Mouse (Mus musculus): Measurements from ENCODE around the gene Sfta2. TPM values are rescaled to one million over a fixed set of nuclear protein-coding genes. Genes with fewer than 3 reads are reported as not detected.

Sfta2 gene
- polyA plus RNA-seq, 1 experiment from 2014 or later = not detected

DNA sequence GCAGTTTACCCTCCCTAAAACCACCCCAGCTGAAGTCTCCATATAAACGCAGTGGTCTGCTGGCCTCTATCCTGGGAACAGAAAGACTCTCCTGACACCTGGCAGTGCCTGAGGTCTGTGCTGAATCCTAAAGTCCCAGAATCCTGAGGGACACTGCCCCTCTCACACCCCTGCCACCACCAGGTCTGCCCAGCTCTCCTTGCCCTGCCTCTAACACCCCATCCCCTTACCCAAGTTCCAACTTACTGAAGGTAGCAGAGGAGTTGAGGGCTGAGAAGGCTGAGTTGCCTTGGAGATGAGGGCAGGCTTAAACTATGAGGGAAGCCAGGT, 96.0 kb downstream of the Sfta2 start:
- no peak for ATAC-seq (ENCODE audit: insufficient number of reproducible peaks, insufficient read depth, low FRiP score, low TSS enrichment, low read depth)
- WGBS = 35% methylated on average over 1 of the region's 1 CpGs
- H3K36me3 ChIP-seq = peaks cover 27% of the 10 kb centered on the region
- peaks cover 39% of the 10 kb centered on the region for H3K4me1 ChIP-seq (replicated peaks)
- H3K27me3 ChIP-seq = peaks cover 47% of the 10 kb centered on the region
- H3K4me2 ChIP-seq = peak overlapping the region; percentile 59
- H3K9ac ChIP-seq (replicated peaks) = peak overlapping the region; percentile 56
- H3K27ac ChIP-seq = peak overlapping the region; percentile 72
- peaks cover 8% of the 10 kb centered on the region; the same call in 1 of the 2 replicates for H3K9me3 ChIP-seq
- peak overlapping the region; percentile 33 for H3K4me3 ChIP-seq (replicated peaks)

DNA sequence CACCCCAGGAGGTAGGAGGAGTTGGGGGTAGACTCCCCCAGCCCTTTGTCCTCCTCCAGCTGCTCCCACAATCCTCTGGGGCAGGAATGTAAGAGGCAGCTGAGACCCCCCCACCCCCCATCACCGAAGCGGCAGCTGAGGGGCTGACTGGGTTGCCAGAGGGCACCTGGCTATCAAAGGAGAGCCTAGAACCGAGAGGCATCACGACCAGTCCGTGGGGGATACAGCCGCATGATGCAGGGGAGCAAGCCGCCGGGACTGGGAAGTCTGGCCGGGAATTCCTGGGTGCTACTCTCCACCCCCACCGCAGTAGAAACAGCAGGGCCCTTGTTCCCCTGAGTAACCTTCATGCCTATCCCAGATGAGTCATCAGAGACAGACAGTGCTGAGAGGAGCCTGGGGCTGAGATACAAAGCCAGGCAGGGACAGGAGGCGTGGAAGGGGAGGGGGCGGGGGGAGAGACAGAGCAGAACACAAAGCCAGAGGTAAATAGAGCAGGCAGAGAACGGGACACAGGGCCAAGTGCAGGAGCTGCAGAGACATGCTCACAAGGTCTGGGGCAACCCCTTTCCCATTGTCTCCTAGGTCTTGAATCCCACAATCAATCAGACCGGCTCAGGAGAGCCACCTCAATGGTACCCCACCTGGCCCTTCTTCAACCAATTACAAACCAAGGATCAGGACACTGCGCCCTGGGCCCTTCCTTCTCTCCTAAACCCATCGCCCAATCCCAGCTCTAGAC, 96.6 kb downstream of the Sfta2 start:
- Histone ChIP-seq H3K4me3 (replicated peaks) (peak overlapping the region; percentile 33), H3K36me3 (peaks cover 22% of the 10 kb centered on the region), H3K4me1 (replicated peaks) (peaks cover 45% of the 10 kb centered on the region), H3K27ac (peak overlapping the region; percentile 72), H3K9me3 (peaks cover 8% of the 10 kb centered on the region; the same call in 1 of the 2 replicates), H3K27me3 (peaks cover 51% of the 10 kb centered on the region), H3K9ac (replicated peaks) (peak overlapping the region; percentile 56), H3K4me2 (peak overlapping the region; percentile 59)
- ATAC-seq (ENCODE audit: insufficient number of reproducible peaks, insufficient read depth, low FRiP score, low TSS enrichment, low read depth) = peak; percentile 17; the same call in 1 of the 2 replicates
- 8% methylated on average over 16 of the region's 16 CpGs for WGBS

DNA sequence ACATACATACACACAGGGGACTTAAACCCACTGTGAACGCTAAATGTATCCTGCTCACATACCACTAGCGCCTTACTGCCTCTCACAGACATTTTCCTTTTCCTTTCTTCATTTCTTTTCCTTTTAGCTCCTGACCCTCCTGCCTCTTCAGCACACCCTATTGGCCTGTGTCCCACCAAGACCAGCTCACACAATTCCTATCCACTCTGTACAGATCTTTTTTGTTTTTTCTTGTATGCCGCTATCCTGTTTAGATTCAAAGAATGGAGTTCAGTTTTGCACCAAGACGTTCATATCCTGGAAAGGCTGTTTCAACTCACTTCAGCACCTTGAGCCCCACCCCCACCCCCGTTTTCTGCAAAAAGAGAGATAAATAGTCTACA, 97.1 kb downstream of the Sfta2 start:
- H3K27ac ChIP-seq = peak overlapping the region; percentile 72; the same call in 1 of the 2 replicates
- H3K9ac ChIP-seq (replicated peaks) = no peak overlapping the region; the same call in 1 of the 2 replicates
- H3K4me3 ChIP-seq (replicated peaks) = peak overlapping the region; percentile 33
- no peak for ATAC-seq (ENCODE audit: insufficient number of reproducible peaks, insufficient read depth, low FRiP score, low TSS enrichment, low read depth)
- H3K4me2 ChIP-seq = peak overlapping the region; percentile 59
- H3K36me3 ChIP-seq = peaks cover 16% of the 10 kb centered on the region
- peaks cover 51% of the 10 kb centered on the region for H3K27me3 ChIP-seq
- peaks cover 8% of the 10 kb centered on the region; the same call in 1 of the 2 replicates for H3K9me3 ChIP-seq
- WGBS = 47% methylated on average over 5 of the region's 5 CpGs
- peaks cover 48% of the 10 kb centered on the region for H3K4me1 ChIP-seq (replicated peaks)

DNA sequence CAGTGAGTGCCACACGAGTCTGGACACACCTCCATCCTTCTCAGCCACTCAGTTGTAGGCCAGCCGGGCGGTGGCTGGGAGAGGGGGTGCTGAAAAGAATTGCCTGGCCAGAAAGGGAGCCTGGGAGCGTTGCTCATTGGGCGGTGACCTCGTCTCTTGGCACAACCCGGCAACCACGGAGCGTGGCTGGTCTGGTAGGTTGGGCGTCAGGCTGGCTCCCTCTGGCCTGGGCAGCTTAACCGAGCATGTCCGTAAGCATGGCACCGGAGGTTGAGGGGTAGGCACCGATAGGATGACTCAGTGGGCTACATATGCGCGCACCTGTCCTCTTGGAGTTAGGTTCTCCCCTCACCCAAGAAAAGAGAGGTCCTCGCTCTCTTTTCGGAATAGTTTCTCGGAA, 98.6 kb downstream of the Sfta2 start:
- H3K9ac ChIP-seq (replicated peaks) = peak overlapping the region; percentile 78
- peak overlapping the region; percentile 71 for H3K4me3 ChIP-seq (replicated peaks)
- peaks cover 51% of the 10 kb centered on the region for H3K27me3 ChIP-seq
- peaks cover 62% of the 10 kb centered on the region for H3K4me1 ChIP-seq (replicated peaks)
- WGBS = 4% methylated on average over 19 of the region's 19 CpGs
- H3K9me3 ChIP-seq = peaks cover 8% of the 10 kb centered on the region; the same call in 1 of the 2 replicates
- ATAC-seq (ENCODE audit: insufficient number of reproducible peaks, insufficient read depth, low FRiP score, low TSS enrichment, low read depth) = no peak
- H3K4me2 ChIP-seq = peak overlapping the region; percentile 93
- H3K36me3 ChIP-seq = peaks cover 11% of the 10 kb centered on the region; the same call in 1 of the 2 replicates
- H3K27ac ChIP-seq = peak overlapping the region; percentile 89

Other genes starting within 250 kb of the Sfta2 start
- 5.0 and 6.0 TPM in 2 replicates for gene H2-Q4, start 221.9 kb upstream of the Sfta2 start, polyA plus RNA-seq (2016; fragmentation: Nextera tagmentation; extraction: Ambion mirVana)
- gene H2-Q6, start 176.7 kb upstream of the Sfta2 start, polyA plus RNA-seq (2016; fragmentation: Nextera tagmentation; extraction: Ambion mirVana) = 2.0 TPM in 2 replicates
- gene H2-Q7, start 162.4 kb upstream of the Sfta2 start, polyA plus RNA-seq (2016; fragmentation: Nextera tagmentation; extraction: Ambion mirVana) = 17.3 and 19.3 TPM in 2 replicates
- gene H2-Q10, start 131.5 kb upstream of the Sfta2 start, polyA plus RNA-seq (2016; fragmentation: Nextera tagmentation; extraction: Ambion mirVana) = 0.41 and 0.42 TPM in 2 replicates
- gene Pou5f1, start 95.5 kb upstream of the Sfta2 start, polyA plus RNA-seq (2016; fragmentation: Nextera tagmentation; extraction: Ambion mirVana) = 0.56 TPM in 1 of 2 replicates, not detected in the other
- 60.5 and 62.3 TPM in 2 replicates for gene Tcf19, start 84.7 kb upstream of the Sfta2 start, polyA plus RNA-seq (2016; fragmentation: Nextera tagmentation; extraction: Ambion mirVana)
- gene Cchcr1, start 84.4 kb upstream of the Sfta2 start, polyA plus RNA-seq (2016; fragmentation: Nextera tagmentation; extraction: Ambion mirVana) = 26.1 and 26.3 TPM in 2 replicates
- gene Psors1c2, start 68.3 kb upstream of the Sfta2 start, polyA plus RNA-seq (2016; fragmentation: Nextera tagmentation; extraction: Ambion mirVana) = 0.96 and 1.3 TPM in 2 replicates
- gene Cdsn, start 49.4 kb upstream of the Sfta2 start, polyA plus RNA-seq (2016; fragmentation: Nextera tagmentation; extraction: Ambion mirVana) = not detected in 2 replicates
- 0.17 TPM in 1 of 2 replicates, not detected in the other for gene 2300002M23Rik, start 34.1 kb upstream of the Sfta2 start, polyA plus RNA-seq (2016; fragmentation: Nextera tagmentation; extraction: Ambion mirVana)
- gene Gm9573, start 25.1 kb downstream of the Sfta2 start, polyA plus RNA-seq (2016; fragmentation: Nextera tagmentation; extraction: Ambion mirVana) = not detected in 2 replicates
- gene Mucl3, start 42.1 kb downstream of the Sfta2 start, polyA plus RNA-seq (2016; fragmentation: Nextera tagmentation; extraction: Ambion mirVana) = 0.08 and 0.10 TPM in 2 replicates
- gene Vars2, start 66.0 kb downstream of the Sfta2 start, polyA plus RNA-seq (2016; fragmentation: Nextera tagmentation; extraction: Ambion mirVana) = 20.0 and 23.4 TPM in 2 replicates
- 53.6 and 58.2 TPM in 2 replicates for gene Gtf2h4, start 72.2 kb downstream of the Sfta2 start, polyA plus RNA-seq (2016; fragmentation: Nextera tagmentation; extraction: Ambion mirVana)
- 38.4 and 40.6 TPM in 2 replicates for gene Ddr1, start 103.1 kb downstream of the Sfta2 start, polyA plus RNA-seq (2016; fragmentation: Nextera tagmentation; extraction: Ambion mirVana)
- 8.7 and 9.9 TPM in 2 replicates for gene Ier3, start 220.1 kb downstream of the Sfta2 start, polyA plus RNA-seq (2016; fragmentation: Nextera tagmentation; extraction: Ambion mirVana)
- gene Flot1, start 221.7 kb downstream of the Sfta2 start, polyA plus RNA-seq (2016; fragmentation: Nextera tagmentation; extraction: Ambion mirVana) = 45.8 and 45.9 TPM in 2 replicates
- gene Tubb5, start 236.8 kb downstream of the Sfta2 start, polyA plus RNA-seq (2016; fragmentation: Nextera tagmentation; extraction: Ambion mirVana) = 1,183 and 1,215 TPM in 2 replicates
- gene Mdc1, start 240.0 kb downstream of the Sfta2 start, polyA plus RNA-seq (2016; fragmentation: Nextera tagmentation; extraction: Ambion mirVana) = 16.9 and 19.4 TPM in 2 replicates

All from limb, embryonic 12.5 days (tissue).